Mouse (Mus musculus): Measurements from ENCODE around the gene Aurkc. TPM values are rescaled to one million over a fixed set of nuclear protein-coding genes. Genes with fewer than 3 reads are reported as not detected.

Gene Aurkc
- not detected in 2 replicates for total RNA-seq (2023)

GRCm38 (mm10) chr7:6995251-6995650 is at the start of gene Aurkc:
TSS of gene Aurkc (plus strand) at chr7:6995300.

Other genes with a start within 250 kb of the Aurkc start
- gene Zfp954, start 126.2 kb downstream of the Aurkc start, total RNA-seq (2023), result 14.2 and 20.0 TPM in 2 replicates
- gene Zfp773, start 141.5 kb downstream of the Aurkc start, total RNA-seq (2023), result 1.1 and 2.0 TPM in 2 replicates
- gene Zfp418, start 176.0 kb downstream of the Aurkc start, total RNA-seq (2023), result 0.27 TPM in 1 of 2 replicates, not detected in the other
- gene Zfp772, start 214.7 kb downstream of the Aurkc start, total RNA-seq (2023), result 1.1 and 1.3 TPM in 2 replicates

All from neutrophil, adult 65 days (primary cell).